Mouse (Mus musculus): ENCODE results near the gene Fam161a. TPM values are rescaled to one million over a fixed set of nuclear protein-coding genes. Genes with fewer than 3 reads are reported as not detected.

Gene Fam161a
- polyA plus RNA-seq, 1 experiment from 2014 or later = 7.7 TPM

DNA sequence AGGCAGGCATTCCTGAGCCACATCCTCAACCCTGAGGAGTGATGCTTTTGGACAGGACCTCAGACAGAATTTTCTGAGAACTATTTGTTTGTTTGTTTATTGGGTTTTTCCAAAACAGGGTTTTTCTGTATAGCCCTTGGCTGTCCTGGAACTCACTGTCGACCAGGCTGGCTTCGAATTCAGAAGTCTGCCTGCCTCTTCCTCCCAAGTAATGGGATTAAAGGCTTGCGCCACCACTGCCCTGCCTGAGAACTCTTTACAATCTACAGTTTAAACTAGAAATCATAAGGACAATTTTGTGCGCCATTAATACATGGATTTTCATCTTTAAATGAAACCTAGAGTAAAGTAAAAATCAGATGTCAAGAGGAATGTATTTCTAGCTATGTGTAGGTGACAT is 11.9 kb upstream of the Fam161a start:
- Histone ChIP-seq H3K36me3 (peaks cover 57% of the 10 kb centered on the region), H3K9me3 (replicated peaks) (no peaks in the 10 kb centered on the region), H3K27ac (no peak overlapping the region), H3K4me3 (no peak overlapping the region), H3K4me2 (replicated peaks) (no peak overlapping the region), H3K4me1 (peaks cover 12% of the 10 kb centered on the region), H3K9ac (no peak overlapping the region), H3K27me3 (no peaks in the 10 kb centered on the region)
- 95% methylated on average over 4 of the region's 4 CpGs for WGBS
- no peak for ATAC-seq (ENCODE audit: low FRiP score)

DNA sequence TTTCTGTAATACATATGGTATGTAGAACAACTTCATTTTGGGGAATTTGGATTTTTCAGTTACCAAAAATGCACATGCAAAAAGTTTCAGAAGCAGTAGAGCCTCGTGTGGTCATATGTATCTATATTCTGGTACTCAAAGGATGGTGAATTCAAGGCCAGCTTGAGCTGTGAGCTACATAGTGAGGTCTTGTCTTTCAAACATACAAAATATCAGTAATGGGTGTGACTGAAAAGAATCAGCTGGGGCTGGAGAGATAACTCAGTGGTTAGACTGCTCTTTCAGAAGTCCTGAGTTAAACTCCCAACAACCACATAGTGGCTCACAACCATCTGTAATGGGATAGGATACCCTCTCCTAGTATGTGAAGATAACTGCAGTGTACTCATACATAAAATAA is 9.0 kb upstream of the Fam161a start:
- no peak overlapping the region for H3K9ac ChIP-seq
- H3K4me3 ChIP-seq = no peak overlapping the region
- no peak for ATAC-seq (ENCODE audit: low FRiP score)
- peaks cover 77% of the 10 kb centered on the region for H3K36me3 ChIP-seq
- no peaks in the 10 kb centered on the region for H3K9me3 ChIP-seq (replicated peaks)
- H3K27me3 ChIP-seq = no peaks in the 10 kb centered on the region
- H3K27ac ChIP-seq = no peak overlapping the region
- H3K4me1 ChIP-seq = no peaks in the 10 kb centered on the region
- WGBS = 79% methylated on average over 1 of the region's 1 CpGs
- no peak overlapping the region for H3K4me2 ChIP-seq (replicated peaks)

DNA sequence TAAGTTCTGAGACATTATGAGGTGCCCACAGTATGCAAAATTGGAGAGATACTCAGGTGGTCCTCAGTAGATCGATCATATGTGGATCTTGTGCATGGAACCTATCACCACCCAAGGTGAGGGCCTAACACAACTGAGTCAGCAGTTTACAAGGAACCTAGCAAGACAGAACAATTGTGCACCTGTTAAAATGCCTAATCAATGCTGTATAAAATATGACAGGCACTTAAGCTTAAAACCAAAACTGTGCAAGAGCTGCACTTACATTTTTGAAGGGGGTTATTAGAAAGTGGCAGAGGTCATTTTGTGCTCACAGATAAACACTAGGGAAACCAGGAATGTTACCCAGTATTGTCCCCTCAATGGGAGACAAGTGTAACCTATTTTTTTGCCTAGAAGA is 2.1 kb upstream of the Fam161a start:
- Histone ChIP-seq H3K27me3 (no peaks in the 10 kb centered on the region), H3K9ac (no peak overlapping the region), H3K4me3 (no peak overlapping the region), H3K36me3 (peaks cover 38% of the 10 kb centered on the region), H3K4me2 (replicated peaks) (no peak overlapping the region), H3K9me3 (replicated peaks) (no peaks in the 10 kb centered on the region), H3K27ac (no peak overlapping the region), H3K4me1 (no peaks in the 10 kb centered on the region)
- no peak for ATAC-seq (ENCODE audit: low FRiP score)
- WGBS = 80% methylated on average over 1 of the region's 1 CpGs

DNA sequence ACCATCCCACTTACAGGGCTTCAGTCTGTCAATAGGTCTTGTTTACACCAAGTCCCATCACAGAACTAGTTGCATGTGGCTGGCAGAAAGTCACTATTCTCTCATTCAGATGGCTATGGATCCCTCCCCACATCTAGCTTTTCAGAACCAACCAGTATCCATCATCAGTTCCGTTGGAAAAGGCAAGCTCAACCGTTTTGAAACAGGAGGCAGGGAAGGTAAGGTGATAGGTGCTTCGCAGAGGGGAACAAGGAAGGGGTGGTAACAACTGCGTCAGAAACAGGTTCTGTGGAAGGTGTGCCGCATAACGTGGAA is 208 bp upstream of the Fam161a start:
- no peaks in the 10 kb centered on the region for H3K4me1 ChIP-seq
- peaks cover 23% of the 10 kb centered on the region for H3K36me3 ChIP-seq
- ATAC-seq (ENCODE audit: low FRiP score) = peak; percentile 20; the same call in 1 of the 2 replicates
- 7% methylated on average over 6 of the region's 6 CpGs for WGBS
- H3K27ac ChIP-seq = peak overlapping the region; percentile 96
- H3K9me3 ChIP-seq (replicated peaks) = no peaks in the 10 kb centered on the region
- no peaks in the 10 kb centered on the region for H3K27me3 ChIP-seq
- H3K4me3 ChIP-seq = peak overlapping the region; percentile 55
- H3K4me2 ChIP-seq (replicated peaks) = peak overlapping the region; percentile 64
- peak overlapping the region; percentile 53 for H3K9ac ChIP-seq

DNA sequence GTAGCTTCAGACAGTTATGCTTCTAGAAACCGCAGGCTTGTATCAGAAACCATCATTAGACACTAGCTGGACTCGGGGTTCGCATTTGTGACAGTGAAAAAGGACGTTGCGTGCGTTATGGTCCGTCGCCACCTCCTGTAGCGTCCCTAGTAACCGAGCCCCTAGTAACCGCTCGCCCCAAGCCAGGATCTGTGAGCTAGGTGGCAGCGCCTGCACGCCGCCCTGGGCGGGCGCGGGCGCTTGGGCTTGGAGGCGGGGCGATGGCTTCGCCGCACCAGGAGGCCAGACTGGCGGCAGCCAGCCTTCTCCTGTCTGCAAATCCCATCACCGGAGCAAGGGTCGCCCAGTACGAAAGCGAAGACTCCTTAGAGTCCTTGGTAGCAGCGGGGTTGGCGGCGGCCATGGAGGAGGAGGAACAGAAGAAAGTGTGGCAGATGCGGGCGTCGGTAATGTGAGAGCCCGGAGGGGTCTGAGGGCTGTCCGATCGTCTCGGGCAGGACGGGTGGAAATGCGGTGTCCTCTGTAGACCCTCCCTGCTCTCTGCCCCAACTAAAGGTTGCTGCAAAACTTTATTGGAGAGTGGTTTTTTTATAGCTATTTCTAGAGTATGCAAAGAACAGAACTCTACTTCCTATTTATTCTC is 971 bp downstream of the Fam161a start:
- Histone ChIP-seq H3K9me3 (replicated peaks) (no peaks in the 10 kb centered on the region), H3K4me3 (peak overlapping the region; percentile 55), H3K36me3 (peaks cover 16% of the 10 kb centered on the region), H3K9ac (peak overlapping the region; percentile 77), H3K27ac (peak overlapping the region; percentile 96), H3K27me3 (no peaks in the 10 kb centered on the region), H3K4me2 (replicated peaks) (peak overlapping the region; percentile 64), H3K4me1 (no peaks in the 10 kb centered on the region)
- ATAC-seq (ENCODE audit: low FRiP score) = peak; percentile 97
- under 1% methylated on average over 40 of the region's 40 CpGs for WGBS

DNA sequence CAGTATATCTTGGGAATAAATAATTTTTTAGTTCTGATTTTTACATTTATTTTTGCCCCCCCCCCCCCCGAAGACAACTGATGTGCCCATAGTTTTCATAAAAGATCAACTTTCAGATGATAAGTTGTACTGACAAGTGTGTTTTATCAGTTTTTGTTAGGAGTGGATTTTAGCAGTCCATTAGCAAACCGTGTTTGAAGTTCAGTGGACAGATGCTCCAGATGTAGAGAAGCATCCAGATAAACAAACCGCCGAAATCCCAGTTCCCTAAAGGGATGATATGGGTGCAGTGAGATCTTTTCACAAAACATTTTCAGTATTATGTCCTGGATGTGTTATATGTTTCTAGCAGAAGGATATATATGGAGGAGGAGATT is 1.5 kb downstream of the Fam161a start:
- H3K9ac ChIP-seq = peak overlapping the region; percentile 77
- no peaks in the 10 kb centered on the region for H3K27me3 ChIP-seq
- H3K4me1 ChIP-seq = no peaks in the 10 kb centered on the region
- no peak for ATAC-seq (ENCODE audit: low FRiP score)
- H3K4me3 ChIP-seq = peak overlapping the region; percentile 55
- H3K9me3 ChIP-seq (replicated peaks) = no peaks in the 10 kb centered on the region
- WGBS = 34% methylated on average over 4 of the region's 4 CpGs
- peaks cover 11% of the 10 kb centered on the region for H3K36me3 ChIP-seq
- no peak overlapping the region for H3K27ac ChIP-seq
- peak overlapping the region; percentile 64 for H3K4me2 ChIP-seq (replicated peaks)

DNA sequence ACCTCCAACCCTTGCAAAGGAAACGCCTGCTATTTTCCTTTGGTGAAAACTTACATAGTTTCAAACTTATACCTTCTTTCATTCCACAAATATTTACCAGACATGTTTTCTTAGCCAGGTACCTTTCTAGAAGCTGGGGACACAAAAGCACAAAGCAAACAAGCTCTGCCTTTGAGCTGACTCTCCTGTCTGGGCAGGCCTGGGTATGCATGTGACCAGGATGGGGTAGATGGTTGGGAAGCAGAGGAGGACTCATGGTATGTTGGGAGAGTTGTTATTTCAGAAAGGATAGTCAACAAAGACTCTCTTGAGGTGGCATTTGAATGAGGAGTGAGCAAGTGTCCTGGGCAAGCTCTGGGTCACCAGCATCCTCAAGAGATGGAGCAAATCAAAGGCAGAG is 5.8 kb downstream of the Fam161a start:
- ATAC-seq (ENCODE audit: low FRiP score) = no peak
- no peaks in the 10 kb centered on the region for H3K4me1 ChIP-seq
- no peak overlapping the region for H3K9ac ChIP-seq
- no peak overlapping the region for H3K27ac ChIP-seq
- no peaks in the 10 kb centered on the region for H3K27me3 ChIP-seq
- no peaks in the 10 kb centered on the region for H3K36me3 ChIP-seq
- H3K4me2 ChIP-seq (replicated peaks) = no peak overlapping the region
- no peak overlapping the region for H3K4me3 ChIP-seq
- 86% methylated on average over 1 of the region's 1 CpGs for WGBS
- no peaks in the 10 kb centered on the region for H3K9me3 ChIP-seq (replicated peaks)

DNA sequence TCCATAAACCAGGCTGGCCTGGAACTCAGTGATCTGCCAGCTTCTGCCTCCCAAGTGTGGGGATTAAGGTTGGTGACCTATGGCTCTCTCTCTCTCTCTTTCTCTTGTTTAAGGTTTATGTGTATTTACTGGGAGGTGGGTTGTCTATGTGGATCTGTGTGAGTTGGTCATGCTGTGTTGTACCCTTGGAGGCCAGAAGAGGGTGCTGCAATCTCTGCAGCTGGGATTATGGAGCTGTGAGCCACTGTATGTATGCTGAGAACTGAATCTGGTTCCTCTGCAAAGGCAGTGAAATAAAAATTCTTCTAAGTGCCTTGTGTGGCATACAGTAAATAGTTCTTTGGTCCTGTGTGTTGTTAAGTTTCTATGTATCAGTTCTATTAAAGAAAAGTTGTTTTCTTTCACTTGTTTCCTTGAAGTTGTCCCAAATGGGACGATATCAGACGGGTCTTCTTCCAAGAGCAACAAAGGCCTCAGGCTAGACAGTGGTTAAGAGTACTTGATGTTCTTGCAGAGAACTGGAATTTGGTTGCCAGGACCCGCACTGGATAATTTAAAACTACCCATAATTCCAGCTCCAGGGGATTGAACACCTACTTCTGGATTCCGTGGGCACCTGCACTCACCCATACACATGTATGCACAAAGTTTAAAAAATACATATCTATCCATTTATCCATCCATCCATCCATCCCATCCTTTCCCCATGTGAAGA is 6.4 kb downstream of the Fam161a start:
- 88% methylated on average over 4 of the region's 4 CpGs for WGBS

DNA sequence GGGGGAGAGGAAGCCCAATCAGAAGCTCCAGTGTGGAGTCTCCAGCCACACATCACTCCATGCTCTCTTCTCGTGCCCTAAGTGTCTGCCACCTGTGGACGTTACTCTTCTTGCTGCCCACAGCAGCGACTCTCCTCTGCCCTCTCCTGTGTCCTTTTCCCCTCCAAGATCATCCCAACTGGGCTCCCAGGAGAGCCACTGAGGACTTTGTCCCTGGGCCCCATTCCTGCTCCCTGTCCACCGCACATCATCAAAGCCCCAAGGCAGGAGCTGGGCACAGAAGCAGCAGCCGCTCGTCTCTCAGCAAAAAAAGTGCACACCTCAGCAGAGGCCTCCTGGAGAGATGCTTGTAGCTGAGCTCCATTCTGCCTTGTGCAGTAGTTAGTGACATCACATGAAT is 7.7 kb downstream of the Fam161a start:
- WGBS = 72% methylated on average over 6 of the region's 6 CpGs
- no peaks in the 10 kb centered on the region for H3K27me3 ChIP-seq
- no peak for ATAC-seq (ENCODE audit: low FRiP score)

More for the DNA sequence above, 6.4 kb downstream of the Fam161a start:
- Histone ChIP-seq H3K36me3 (no peaks in the 10 kb centered on the region), H3K27ac (no peak overlapping the region), H3K4me1 (no peaks in the 10 kb centered on the region), H3K9me3 (replicated peaks) (no peaks in the 10 kb centered on the region), H3K4me2 (replicated peaks) (no peak overlapping the region), H3K4me3 (no peak overlapping the region), H3K9ac (no peak overlapping the region), H3K27me3 (no peaks in the 10 kb centered on the region)
- no peak for ATAC-seq (ENCODE audit: low FRiP score)

DNA sequence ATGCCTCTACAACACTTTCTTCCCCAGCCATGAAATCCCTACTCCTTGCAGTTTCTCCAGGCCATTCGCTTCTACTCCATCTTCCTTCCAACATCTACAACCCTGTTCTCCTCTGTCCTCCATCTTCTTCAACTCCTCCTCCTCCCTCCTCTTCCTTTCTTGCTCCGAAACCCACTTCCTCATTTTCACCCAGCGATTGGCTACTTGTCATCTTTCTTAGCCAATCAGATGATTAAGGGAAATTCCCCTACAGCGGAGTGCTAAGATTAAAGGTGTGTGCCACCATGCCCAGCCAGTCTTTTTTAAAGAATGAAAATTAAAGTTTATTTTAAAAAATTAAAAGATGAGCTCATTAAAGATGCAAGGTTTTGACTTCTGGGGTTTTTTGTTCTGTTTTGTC is 10.6 kb downstream of the Fam161a start:
- Histone ChIP-seq H3K4me2 (replicated peaks) (no peak overlapping the region), H3K9me3 (replicated peaks) (no peaks in the 10 kb centered on the region), H3K27ac (no peak overlapping the region), H3K4me3 (no peak overlapping the region), H3K36me3 (no peaks in the 10 kb centered on the region), H3K27me3 (no peaks in the 10 kb centered on the region), H3K9ac (no peak overlapping the region), H3K4me1 (no peaks in the 10 kb centered on the region)
- no peak for ATAC-seq (ENCODE audit: low FRiP score)
- 92% methylated on average over 4 of the region's 4 CpGs for WGBS

More for the DNA sequence above, 7.7 kb downstream of the Fam161a start:
- Histone ChIP-seq H3K9me3 (replicated peaks) (no peaks in the 10 kb centered on the region), H3K27ac (no peak overlapping the region), H3K4me3 (no peak overlapping the region), H3K4me1 (no peaks in the 10 kb centered on the region), H3K9ac (no peak overlapping the region), H3K36me3 (no peaks in the 10 kb centered on the region), H3K4me2 (replicated peaks) (no peak overlapping the region)

DNA sequence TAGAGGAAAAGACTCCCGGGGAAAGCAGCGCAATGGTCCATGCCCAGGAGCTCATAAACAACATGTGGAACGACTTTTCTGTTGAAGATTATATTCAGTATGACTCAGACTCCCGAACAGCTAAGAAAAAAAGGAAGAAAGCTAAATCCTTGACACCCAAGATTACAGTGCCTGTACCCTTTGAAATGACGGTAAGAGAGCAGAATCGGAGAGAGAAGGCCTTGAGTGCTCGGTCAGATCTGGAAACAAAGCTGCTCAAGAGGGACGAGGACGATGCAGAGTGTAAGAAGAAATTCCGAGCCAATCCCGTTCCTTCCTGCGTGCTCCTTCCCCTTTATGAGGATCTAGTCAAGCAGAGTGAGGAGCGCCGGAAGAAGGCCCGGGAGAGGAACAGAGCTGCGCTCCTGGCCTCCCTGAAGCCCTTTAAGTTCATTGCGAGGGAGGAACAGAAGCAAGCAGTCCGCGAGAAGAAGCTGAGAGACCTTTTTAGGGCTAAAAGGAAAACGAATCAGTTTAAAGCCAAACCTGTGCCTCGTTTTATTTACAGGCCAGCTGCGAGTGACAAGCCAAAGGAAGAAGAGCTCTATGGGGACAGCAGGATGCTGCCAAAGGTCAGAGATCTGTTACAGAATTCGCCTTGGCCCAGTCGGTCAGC is 12.9 kb downstream of the Fam161a start:
- H3K4me3 ChIP-seq = no peak overlapping the region
- ATAC-seq (ENCODE audit: low FRiP score) = no peak
- H3K4me1 ChIP-seq = no peaks in the 10 kb centered on the region
- H3K27me3 ChIP-seq = no peaks in the 10 kb centered on the region
- no peak overlapping the region for H3K27ac ChIP-seq
- WGBS = 57% methylated on average over 24 of the region's 24 CpGs
- no peak overlapping the region for H3K4me2 ChIP-seq (replicated peaks)
- H3K36me3 ChIP-seq = no peaks in the 10 kb centered on the region
- H3K9ac ChIP-seq = no peak overlapping the region
- no peaks in the 10 kb centered on the region for H3K9me3 ChIP-seq (replicated peaks)

DNA sequence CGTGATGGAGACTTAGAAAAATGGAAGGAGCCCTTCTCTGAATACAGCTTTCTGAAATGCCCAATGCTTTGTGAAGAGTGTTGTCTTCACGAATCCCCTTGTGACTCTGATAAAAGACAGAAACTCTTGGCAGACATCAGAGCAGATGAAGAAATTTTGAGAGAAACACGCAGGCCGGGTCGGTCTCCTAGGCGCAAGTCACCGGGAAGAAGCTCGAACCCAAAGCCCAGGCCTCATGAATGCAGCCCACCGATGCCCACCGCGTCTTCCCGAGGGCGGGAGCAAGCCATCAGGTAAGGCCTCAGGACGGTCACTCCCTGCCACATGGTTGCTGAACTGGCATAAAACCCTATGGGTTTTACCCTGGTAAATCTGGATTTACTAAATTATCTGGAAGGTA is 13.5 kb downstream of the Fam161a start:
- no peak overlapping the region for H3K4me3 ChIP-seq
- no peaks in the 10 kb centered on the region for H3K4me1 ChIP-seq
- H3K27ac ChIP-seq = no peak overlapping the region
- no peak overlapping the region for H3K4me2 ChIP-seq (replicated peaks)
- no peak for ATAC-seq (ENCODE audit: low FRiP score)
- H3K9me3 ChIP-seq (replicated peaks) = no peaks in the 10 kb centered on the region
- no peaks in the 10 kb centered on the region for H3K36me3 ChIP-seq
- H3K9ac ChIP-seq = no peak overlapping the region
- H3K27me3 ChIP-seq = no peaks in the 10 kb centered on the region
- WGBS = 90% methylated on average over 14 of the region's 14 CpGs

DNA sequence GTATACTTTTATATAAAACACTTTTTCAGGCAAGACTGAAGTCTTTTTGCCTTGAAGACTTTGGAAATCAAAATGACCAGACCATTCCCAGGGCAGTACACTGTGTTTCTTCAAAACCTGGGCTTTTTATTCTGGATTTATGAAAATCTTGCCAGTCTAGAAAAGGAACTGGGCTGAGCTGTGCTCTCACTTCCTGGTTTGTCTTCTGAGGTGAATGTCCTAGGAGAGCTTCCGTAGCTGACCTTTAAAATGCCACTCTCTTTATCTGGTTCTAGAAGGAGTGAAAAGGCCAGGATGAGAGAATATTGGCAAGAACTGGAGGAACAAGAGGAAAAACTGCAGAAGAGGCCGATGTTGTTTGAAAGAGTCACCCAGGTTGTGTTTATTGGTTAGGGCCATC is 15.8 kb downstream of the Fam161a start:
- H3K27ac ChIP-seq = no peak overlapping the region
- H3K4me1 ChIP-seq = no peaks in the 10 kb centered on the region
- no peak overlapping the region for H3K9ac ChIP-seq
- no peaks in the 10 kb centered on the region for H3K27me3 ChIP-seq
- H3K4me3 ChIP-seq = no peak overlapping the region
- no peak for ATAC-seq (ENCODE audit: low FRiP score)
- 97% methylated on average over 2 of the region's 2 CpGs for WGBS
- no peaks in the 10 kb centered on the region for H3K36me3 ChIP-seq
- H3K4me2 ChIP-seq (replicated peaks) = no peak overlapping the region
- no peaks in the 10 kb centered on the region for H3K9me3 ChIP-seq (replicated peaks)

Measured in hindbrain, embryonic 12.5 days (tissue).